Mouse (Mus musculus): ENCODE data around the gene Klra2. TPM values are rescaled to one million over a fixed set of nuclear protein-coding genes. Genes with fewer than 3 reads are reported as not detected.
A peak's percentile ranks its signal among the peaks of the same experiment; 100 is the strongest.
"Not testable (repeated sequence)": the region's sequence is repeated elsewhere in the genome, so short reads cannot be mapped to it uniquely, and the experiment has no call there.

The Klra2 gene
- polyA plus RNA-seq (2014; fragmentation: Nextera tagmentation; extraction: Ambion mirVana): 0.11 TPM in 1 of 2 replicates, not detected in the other

GRCm38 (mm10) chr6:131247206-131247605 lies at the start of gene Klra2:
Klra2 (minus strand) TSS chr6:131247362.
- no peak for ATAC-seq (ENCODE audit: low read depth)
- Histone ChIP-seq H3K4me3 (ENCODE audit: low read depth, low read length) (no peak within 1 kb of the TSS), H3K9ac (replicated peaks; ENCODE audit: low read depth, low read length) (no peak within 1 kb of the TSS), H3K4me2 (ENCODE audit: low read depth, low read length) (no peak within 1 kb of the TSS), H3K27ac (ENCODE audit: low read depth, low read length) (no peak within 1 kb of the TSS), H3K9me3 (ENCODE audit: control insufficient read depth, low read length) (peaks cover 4% of the 10 kb centered on the region; the same call in 1 of the 2 replicates), H3K4me1 (ENCODE audit: control insufficient read depth, insufficient read depth, low read length) (no peaks in the 10 kb centered on the region), H3K27me3 (ENCODE audit: control insufficient read depth, insufficient read depth, low read length) (no peaks in the 10 kb centered on the region), H3K36me3 (ENCODE audit: control insufficient read depth, insufficient read depth, low read length) (no peaks in the 10 kb centered on the region)
- 88% methylated on average over 2 of the region's 2 CpGs for WGBS

- no peak overlapping the region for H3K9ac ChIP-seq (replicated peaks; ENCODE audit: low read depth, low read length)
- WGBS: 87% methylated on average over 5 of the region's 5 CpGs
- no peaks in the 10 kb centered on the region for H3K9me3 ChIP-seq (ENCODE audit: control insufficient read depth, low read length)
- ATAC-seq (ENCODE audit: low read depth): no peak
- H3K4me3 ChIP-seq (ENCODE audit: low read depth, low read length): no peak overlapping the region
- no peaks in the 10 kb centered on the region for H3K36me3 ChIP-seq (ENCODE audit: control insufficient read depth, insufficient read depth, low read length)
- no peak overlapping the region for H3K4me2 ChIP-seq (ENCODE audit: low read depth, low read length)
- no peaks in the 10 kb centered on the region for H3K27me3 ChIP-seq (ENCODE audit: control insufficient read depth, insufficient read depth, low read length)
- peaks cover 4% of the 10 kb centered on the region; the same call in 1 of the 2 replicates for H3K4me1 ChIP-seq (ENCODE audit: control insufficient read depth, insufficient read depth, low read length)
- no peak overlapping the region for H3K27ac ChIP-seq (ENCODE audit: low read depth, low read length)
Measured at GRCm38 (mm10) chr6:131294435-131295112, 47.4 kb upstream of the Klra2 start.

DNA sequence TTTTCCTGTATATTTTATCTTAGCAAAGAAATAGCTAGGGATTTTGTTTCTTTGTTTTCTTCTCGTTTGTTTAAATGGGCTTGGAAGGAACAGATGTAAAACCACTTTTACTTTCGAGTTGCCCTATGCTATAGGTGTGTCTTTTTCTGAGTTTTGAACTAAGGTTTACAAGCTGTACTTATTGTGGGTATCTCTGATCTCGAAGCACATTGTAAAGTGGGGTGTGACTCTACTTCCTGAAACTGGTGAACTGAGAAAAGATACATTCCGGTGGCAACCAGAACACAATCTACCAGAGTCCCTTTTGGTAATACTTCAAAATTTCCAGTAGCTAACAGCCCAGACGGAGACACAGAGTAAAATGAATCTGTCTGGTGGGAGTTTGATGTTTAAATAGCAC lies 46.8 kb upstream of the Klra2 start:
- H3K36me3 ChIP-seq (ENCODE audit: control insufficient read depth, insufficient read depth, low read length): no peaks in the 10 kb centered on the region
- H3K9ac ChIP-seq (replicated peaks; ENCODE audit: low read depth, low read length): no peak overlapping the region
- no peak overlapping the region for H3K27ac ChIP-seq (ENCODE audit: low read depth, low read length)
- 96% methylated on average over 5 of the region's 5 CpGs for WGBS
- peaks cover 4% of the 10 kb centered on the region; the same call in 1 of the 2 replicates for H3K4me1 ChIP-seq (ENCODE audit: control insufficient read depth, insufficient read depth, low read length)
- H3K4me3 ChIP-seq (ENCODE audit: low read depth, low read length): peak overlapping the region; percentile 66; the same call in 1 of the 2 replicates
- no peaks in the 10 kb centered on the region for H3K27me3 ChIP-seq (ENCODE audit: control insufficient read depth, insufficient read depth, low read length)
- H3K9me3 ChIP-seq (ENCODE audit: control insufficient read depth, low read length): no peaks in the 10 kb centered on the region
- no peak for ATAC-seq (ENCODE audit: low read depth)
- no peak overlapping the region for H3K4me2 ChIP-seq (ENCODE audit: low read depth, low read length)

- Histone ChIP-seq H3K9me3 (ENCODE audit: control insufficient read depth, low read length) (no peaks in the 10 kb centered on the region), H3K4me2 (ENCODE audit: low read depth, low read length) (peak within 1 kb of the TSS; percentile 69), H3K36me3 (ENCODE audit: control insufficient read depth, insufficient read depth, low read length) (no peaks in the 10 kb centered on the region), H3K27ac (ENCODE audit: low read depth, low read length) (peak within 1 kb of the TSS; percentile 52; the same call in 1 of the 2 replicates), H3K9ac (replicated peaks; ENCODE audit: low read depth, low read length) (peak within 1 kb of the TSS; percentile 43), H3K27me3 (ENCODE audit: control insufficient read depth, insufficient read depth, low read length) (no peaks in the 10 kb centered on the region), H3K4me1 (ENCODE audit: control insufficient read depth, insufficient read depth, low read length) (peaks cover 4% of the 10 kb centered on the region; the same call in 1 of the 2 replicates), H3K4me3 (ENCODE audit: low read depth, low read length) (peak within 1 kb of the TSS; percentile 66)
- 2% methylated on average over 51 of the region's 51 CpGs for WGBS
- ATAC-seq (ENCODE audit: low read depth): peak; percentile 94
Measured at GRCm38 (mm10) chr6:131292991-131293788, 46.0 kb upstream of the Klra2 start, which contains the start of gene Magohb. Magohb (minus strand) TSS chr6:131293244.

DNA sequence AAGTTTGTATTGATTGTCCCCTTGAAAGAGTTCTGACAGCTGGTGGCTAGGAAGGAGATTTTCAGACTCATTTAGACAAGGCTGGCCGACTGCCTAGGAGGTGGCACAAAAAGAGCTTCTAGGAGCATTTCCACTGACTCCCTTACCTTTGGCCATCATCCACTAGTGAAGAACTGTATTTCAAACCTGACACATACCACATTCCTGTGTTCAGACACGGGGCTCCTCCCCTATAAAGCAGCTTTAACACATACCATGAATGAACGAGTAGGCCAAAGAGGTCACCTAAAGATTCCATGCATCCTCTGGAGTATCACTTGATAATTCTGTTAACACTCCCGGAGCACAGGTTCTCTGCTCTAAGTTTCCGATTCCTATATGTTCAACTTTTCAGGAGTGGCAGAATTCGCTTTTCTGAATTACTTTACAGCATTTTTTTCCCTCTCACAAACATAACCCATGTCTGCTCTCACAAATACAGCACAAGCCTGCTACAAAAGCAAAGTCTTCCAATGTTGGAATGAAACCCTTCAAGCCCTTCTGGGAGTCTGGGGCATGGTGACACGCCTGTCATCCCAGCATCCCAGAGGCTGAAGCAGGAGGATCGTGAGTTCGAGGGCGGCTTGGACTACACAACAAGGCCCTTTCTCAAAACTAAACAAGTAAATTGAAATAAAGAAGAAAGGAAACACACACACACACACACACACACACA lies 45.3 kb upstream of the Klra2 start:
- Histone ChIP-seq H3K4me1 (ENCODE audit: control insufficient read depth, insufficient read depth, low read length) (peaks cover 4% of the 10 kb centered on the region; the same call in 1 of the 2 replicates), H3K27ac (ENCODE audit: low read depth, low read length) (peak overlapping the region; percentile 52; the same call in 1 of the 2 replicates), H3K4me2 (ENCODE audit: low read depth, low read length) (peak overlapping the region; percentile 69), H3K4me3 (ENCODE audit: low read depth, low read length) (peak overlapping the region; percentile 66), H3K36me3 (ENCODE audit: control insufficient read depth, insufficient read depth, low read length) (no peaks in the 10 kb centered on the region; the same call in 1 of the 2 replicates), H3K9ac (replicated peaks; ENCODE audit: low read depth, low read length) (peak overlapping the region; percentile 43), H3K27me3 (ENCODE audit: control insufficient read depth, insufficient read depth, low read length) (no peaks in the 10 kb centered on the region), H3K9me3 (ENCODE audit: control insufficient read depth, low read length) (no peaks in the 10 kb centered on the region)
- WGBS: 22% methylated on average over 10 of the region's 10 CpGs
- ATAC-seq (ENCODE audit: low read depth): no peak

GRCm38 (mm10) chr6:131290430-131290829 lies 43.3 kb upstream of the Klra2 start:
- no peak overlapping the region for H3K9ac ChIP-seq (replicated peaks; ENCODE audit: low read depth, low read length)
- no peak overlapping the region for H3K4me2 ChIP-seq (ENCODE audit: low read depth, low read length)
- no peaks in the 10 kb centered on the region; the same call in 1 of the 2 replicates for H3K36me3 ChIP-seq (ENCODE audit: control insufficient read depth, insufficient read depth, low read length)
- no peaks in the 10 kb centered on the region for H3K27me3 ChIP-seq (ENCODE audit: control insufficient read depth, insufficient read depth, low read length)
- no peak for ATAC-seq (ENCODE audit: low read depth)
- H3K4me1 ChIP-seq (ENCODE audit: control insufficient read depth, insufficient read depth, low read length): peaks cover 4% of the 10 kb centered on the region; the same call in 1 of the 2 replicates
- WGBS: 28% methylated on average over 2 of the region's 2 CpGs
- no peak overlapping the region for H3K4me3 ChIP-seq (ENCODE audit: low read depth, low read length)
- no peaks in the 10 kb centered on the region for H3K9me3 ChIP-seq (ENCODE audit: control insufficient read depth, low read length)
- no peak overlapping the region for H3K27ac ChIP-seq (ENCODE audit: low read depth, low read length)

- not testable (repeated sequence) for ATAC-seq (ENCODE audit: low read depth); H3K4me2 ChIP-seq (ENCODE audit: low read depth, low read length); H3K27ac ChIP-seq (ENCODE audit: low read depth, low read length); H3K9ac ChIP-seq (replicated peaks; ENCODE audit: low read depth, low read length); H3K27me3 ChIP-seq (ENCODE audit: control insufficient read depth, insufficient read depth, low read length); H3K9me3 ChIP-seq (ENCODE audit: control insufficient read depth, low read length); H3K4me3 ChIP-seq (ENCODE audit: low read depth, low read length); H3K36me3 ChIP-seq (ENCODE audit: control insufficient read depth, insufficient read depth, low read length); H3K4me1 ChIP-seq (ENCODE audit: control insufficient read depth, insufficient read depth, low read length)
- 95% methylated on average over 2 of the region's 2 CpGs for WGBS
Measured at GRCm38 (mm10) chr6:131278160-131278559, 31.0 kb upstream of the Klra2 start.

GRCm38 (mm10) chr6:131276659-131277058 lies 29.5 kb upstream of the Klra2 start:
- H3K27me3 ChIP-seq (ENCODE audit: control insufficient read depth, insufficient read depth, low read length): no peaks in the 10 kb centered on the region
- 92% methylated on average over 4 of the region's 4 CpGs for WGBS
- H3K9ac ChIP-seq (replicated peaks; ENCODE audit: low read depth, low read length): no peak overlapping the region
- no peak overlapping the region for H3K4me2 ChIP-seq (ENCODE audit: low read depth, low read length)
- H3K27ac ChIP-seq (ENCODE audit: low read depth, low read length): no peak overlapping the region
- H3K36me3 ChIP-seq (ENCODE audit: control insufficient read depth, insufficient read depth, low read length): no peaks in the 10 kb centered on the region
- H3K9me3 ChIP-seq (ENCODE audit: control insufficient read depth, low read length): no peaks in the 10 kb centered on the region
- no peak for ATAC-seq (ENCODE audit: low read depth)
- H3K4me1 ChIP-seq (ENCODE audit: control insufficient read depth, insufficient read depth, low read length): no peaks in the 10 kb centered on the region
- no peak overlapping the region for H3K4me3 ChIP-seq (ENCODE audit: low read depth, low read length)
